Mouse (Mus musculus): ENCODE measurements around the gene Cic. TPM values are rescaled to one million over a fixed set of nuclear protein-coding genes. Genes with fewer than 3 reads are reported as not detected.

Cic gene
- total and polyA plus RNA-seq, 2 experiments from 2014 or later: 31.3 to 121 TPM

DNA sequence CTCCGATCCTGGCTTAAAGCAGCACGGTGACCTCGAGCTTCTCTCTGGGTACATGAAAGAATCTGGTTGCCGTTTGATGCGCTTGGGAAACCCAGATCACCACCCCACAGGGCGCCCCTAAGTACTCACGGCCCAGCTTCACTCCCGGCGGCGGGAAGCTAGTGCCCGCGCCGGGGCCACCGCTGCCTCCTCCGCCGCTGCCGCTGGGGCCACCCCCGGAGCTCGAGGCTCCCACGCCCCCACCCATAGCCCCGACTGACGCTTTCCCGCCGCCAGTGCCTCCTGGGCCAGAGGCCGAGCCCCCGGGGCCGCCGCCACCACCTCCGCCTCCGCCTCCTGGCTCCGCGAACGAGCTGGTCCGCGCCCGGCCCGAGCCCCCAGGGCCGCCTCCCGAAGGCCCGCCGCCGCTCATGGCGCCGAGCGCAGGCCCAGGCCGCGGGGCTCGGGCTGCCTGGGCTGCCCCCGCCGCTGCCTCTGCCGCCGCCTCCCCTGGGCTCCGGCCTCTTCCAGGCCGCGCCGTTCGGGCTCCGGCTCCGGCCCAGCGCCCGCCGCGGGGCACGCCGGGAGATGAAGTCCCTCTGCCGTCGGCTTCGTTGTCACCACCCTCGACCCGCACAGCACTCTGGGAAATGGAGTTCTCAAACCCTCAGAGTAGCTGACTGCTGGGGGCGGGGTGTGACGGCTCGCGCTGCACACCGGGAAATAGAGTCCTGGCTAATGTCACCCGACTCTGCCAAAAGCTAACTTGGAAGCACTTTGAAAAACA, 30.1 kb upstream of the Cic start, which contains the start of gene Gsk3a:
Gene Gsk3a, minus strand, starts transcription at position 603 of the 766 bp plus-strand sequence.
- ATAC-seq (peak; percentile 86), DNase-seq (peak; percentile 98)
- no peak for TF ChIP-seq CTCF (IDR thresholded peaks at IDR 0.05; ENCODE audit: low read depth)
- H3K4me2 ChIP-seq (ENCODE audit: low read depth): peak within 1 kb of the TSS; percentile 69
- peaks cover 28% of the 10 kb centered on the region for H3K36me3 ChIP-seq (ENCODE audit: insufficient read depth)
- peaks cover 11% of the 10 kb centered on the region for H3K4me1 ChIP-seq (ENCODE audit: insufficient read depth)
- 0% methylated on average over 62 of the region's 76 CpGs for WGBS
- H3K9me3 ChIP-seq (ENCODE audit: low read length): no peaks in the 10 kb centered on the region
- peak within 1 kb of the TSS; percentile 81 for H3K27ac ChIP-seq (ENCODE audit: low read depth, low read length)
- H3K9ac ChIP-seq: peak within 1 kb of the TSS; percentile 96
- H3K4me3 ChIP-seq (ENCODE audit: low read depth, low read length): peak within 1 kb of the TSS; percentile 76
- H3K27me3 ChIP-seq (ENCODE audit: insufficient read depth, low read length): no peaks in the 10 kb centered on the region

DNA sequence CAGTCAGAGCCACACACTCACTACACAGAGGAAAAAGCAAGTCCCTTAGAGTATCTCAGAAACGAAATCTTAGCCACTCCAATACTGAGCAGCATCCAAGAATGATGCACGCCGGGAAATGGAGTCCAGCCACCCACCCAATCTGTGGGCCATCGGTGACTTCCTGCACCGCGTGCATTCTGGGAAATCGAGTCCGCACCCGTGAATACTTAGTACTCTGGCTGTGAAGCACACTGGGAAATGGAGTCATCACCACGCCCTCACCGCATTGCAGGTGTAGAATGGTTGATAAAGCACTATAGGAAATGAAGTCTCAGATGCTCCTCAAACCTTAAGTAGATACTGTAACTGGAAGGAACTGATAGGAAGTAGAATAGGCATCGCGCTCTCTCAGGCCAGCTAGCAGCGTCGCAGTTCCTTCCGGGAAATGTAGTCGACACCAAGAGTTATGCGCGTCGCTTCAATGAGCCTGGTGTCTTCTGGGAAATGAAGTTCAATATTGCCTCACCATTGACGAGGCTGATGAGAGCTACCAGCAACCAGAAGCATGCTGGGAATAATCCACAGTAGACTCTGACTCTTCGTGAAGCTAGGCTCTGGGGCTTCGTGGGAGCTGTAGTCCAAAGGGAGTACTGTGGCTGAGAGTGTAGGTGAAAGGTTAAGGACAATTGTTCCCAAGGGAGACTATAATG, 29.3 kb upstream of the Cic start:
- no peak; the same call in 1 of the 2 replicates for TF ChIP-seq CTCF (IDR thresholded peaks at IDR 0.05; ENCODE audit: low read depth)
- WGBS: under 1% methylated on average over 23 of the region's 23 CpGs
- H3K36me3 ChIP-seq (ENCODE audit: insufficient read depth): peaks cover 21% of the 10 kb centered on the region
- H3K9ac ChIP-seq: peak overlapping the region; percentile 96
- ATAC-seq (peak; percentile 89), DNase-seq (peak; percentile 99)
- peak overlapping the region; percentile 69 for H3K4me2 ChIP-seq (ENCODE audit: low read depth)
- H3K27me3 ChIP-seq (ENCODE audit: insufficient read depth, low read length): no peaks in the 10 kb centered on the region
- H3K9me3 ChIP-seq (ENCODE audit: low read length): no peaks in the 10 kb centered on the region
- H3K27ac ChIP-seq (ENCODE audit: low read depth, low read length): peak overlapping the region; percentile 81
- peak overlapping the region; percentile 76 for H3K4me3 ChIP-seq (ENCODE audit: low read depth, low read length)
- peaks cover 11% of the 10 kb centered on the region for H3K4me1 ChIP-seq (ENCODE audit: insufficient read depth)

DNA sequence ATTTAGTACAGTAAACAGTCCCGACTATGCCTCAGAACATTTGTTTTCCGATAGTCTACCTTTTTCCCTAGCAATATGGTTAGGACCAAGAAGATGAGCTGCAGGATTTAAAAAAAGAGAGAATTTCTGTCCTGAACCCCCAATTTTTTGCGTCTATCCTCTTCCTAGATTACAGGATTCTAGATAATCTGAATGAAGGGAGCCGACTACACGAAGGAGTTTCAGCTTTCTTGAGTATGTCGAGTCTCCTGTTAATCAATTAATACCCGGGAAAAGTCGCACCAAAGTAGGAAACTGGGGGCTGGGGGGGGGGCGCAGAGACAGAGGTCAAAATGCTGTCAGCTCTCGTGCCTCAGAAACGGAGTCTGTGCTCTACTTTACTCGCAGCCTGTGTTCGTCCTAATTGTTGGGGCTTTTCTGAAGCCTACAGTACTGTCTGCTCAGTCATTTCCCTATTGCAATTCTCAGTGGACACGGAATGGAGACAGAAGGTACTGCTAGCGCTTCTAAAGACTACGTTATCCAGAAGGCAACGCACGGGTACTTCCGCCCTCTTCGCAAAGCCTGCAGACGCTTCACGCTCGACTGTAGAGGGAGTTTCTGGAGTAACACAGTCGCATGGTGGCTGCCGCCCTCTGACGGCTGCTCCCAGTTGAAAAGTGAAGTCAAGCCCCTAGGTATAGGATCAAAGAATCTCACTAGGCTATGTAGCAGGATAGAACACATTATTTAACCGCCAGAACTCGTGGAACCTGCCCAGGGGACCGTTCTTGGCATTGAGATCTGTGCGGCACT, 28.5 kb upstream of the Cic start:
- DNase-seq: peak; percentile 95
- H3K27ac ChIP-seq (ENCODE audit: low read depth, low read length): peak overlapping the region; percentile 81
- H3K36me3 ChIP-seq (ENCODE audit: insufficient read depth): peaks cover 14% of the 10 kb centered on the region
- H3K4me3 ChIP-seq (ENCODE audit: low read depth, low read length): peak overlapping the region; percentile 76
- ATAC-seq: peak; percentile 72
- H3K4me1 ChIP-seq (ENCODE audit: insufficient read depth): peaks cover 11% of the 10 kb centered on the region
- H3K27me3 ChIP-seq (ENCODE audit: insufficient read depth, low read length): no peaks in the 10 kb centered on the region
- no peaks in the 10 kb centered on the region for H3K9me3 ChIP-seq (ENCODE audit: low read length)
- peak; percentile 92 for TF ChIP-seq CTCF (IDR thresholded peaks at IDR 0.05; ENCODE audit: low read depth)
- H3K9ac ChIP-seq: peak overlapping the region; percentile 33
- WGBS: 3% methylated on average over 30 of the region's 30 CpGs
- peak overlapping the region; percentile 69 for H3K4me2 ChIP-seq (ENCODE audit: low read depth)

DNA sequence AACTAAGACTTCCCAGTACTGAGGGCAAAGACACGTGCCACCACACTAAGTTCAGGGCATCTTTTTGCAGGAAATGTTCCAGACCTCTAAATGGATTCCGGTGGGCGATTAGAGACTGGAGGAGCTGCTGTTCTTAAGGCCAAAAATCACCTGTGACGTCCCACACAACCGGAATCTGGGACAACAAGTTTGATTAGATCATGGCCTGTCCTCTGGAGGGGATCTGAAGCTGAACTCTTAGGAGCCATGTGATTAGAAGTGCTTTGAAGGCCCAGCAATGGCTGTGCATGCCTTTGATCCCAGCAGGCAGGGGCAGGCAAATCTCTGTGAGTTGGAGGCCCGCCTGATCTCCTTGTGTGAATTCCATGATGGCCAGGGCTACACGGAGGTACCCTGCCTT, 26.9 kb upstream of the Cic start:
- Histone ChIP-seq H3K27ac (ENCODE audit: low read depth, low read length) (peak overlapping the region; percentile 50; the same call in 1 of the 2 replicates), H3K4me1 (ENCODE audit: insufficient read depth) (peaks cover 12% of the 10 kb centered on the region), H3K4me2 (ENCODE audit: low read depth) (no peak overlapping the region), H3K9me3 (ENCODE audit: low read length) (no peaks in the 10 kb centered on the region), H3K9ac (0 out of 2 replicates have a peak overlapping the region, but pooled peaks have one; percentile 18), H3K27me3 (ENCODE audit: insufficient read depth, low read length) (no peaks in the 10 kb centered on the region), H3K36me3 (ENCODE audit: insufficient read depth) (peaks cover 11% of the 10 kb centered on the region; the same call in 1 of the 2 replicates), H3K4me3 (ENCODE audit: low read depth, low read length) (no peak overlapping the region)
- DNase-seq (no peak), ATAC-seq (no peak)
- 76% methylated on average over 7 of the region's 7 CpGs for WGBS
- TF ChIP-seq CTCF (IDR thresholded peaks at IDR 0.05; ENCODE audit: low read depth): no peak

DNA sequence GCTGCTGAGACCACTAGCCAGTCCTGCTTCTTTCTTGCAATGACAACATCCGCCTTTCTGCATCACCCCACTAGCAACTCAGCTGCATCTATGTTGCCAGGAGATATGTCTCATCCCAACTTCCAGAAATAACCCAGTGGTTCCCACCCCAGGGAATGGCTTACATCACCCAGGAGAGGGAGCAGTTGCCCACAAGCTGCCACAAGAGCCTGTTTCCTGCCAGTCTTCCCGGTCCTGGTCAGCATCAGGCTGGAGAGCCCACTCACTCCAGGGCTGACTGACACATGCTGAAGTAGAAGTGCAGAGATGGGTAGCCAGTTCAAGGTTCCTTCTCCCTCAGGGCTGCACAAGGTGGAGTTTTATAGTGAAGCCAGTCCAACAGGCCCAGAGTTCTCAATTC, 26.4 kb upstream of the Cic start:
- peak; percentile 84 for TF ChIP-seq CTCF (IDR thresholded peaks at IDR 0.05; ENCODE audit: low read depth)
- no peak for ATAC-seq
- no peaks in the 10 kb centered on the region for H3K9me3 ChIP-seq (ENCODE audit: low read length)
- H3K27me3 ChIP-seq (ENCODE audit: insufficient read depth, low read length): no peaks in the 10 kb centered on the region
- H3K36me3 ChIP-seq (ENCODE audit: insufficient read depth): peaks cover 11% of the 10 kb centered on the region; the same call in 1 of the 2 replicates
- 0 out of 2 replicates have a peak overlapping the region, but pooled peaks have one; percentile 18 for H3K9ac ChIP-seq
- DNase-seq: peak; percentile 81
- no peak overlapping the region for H3K4me3 ChIP-seq (ENCODE audit: low read depth, low read length)
- 31% methylated on average over 2 of the region's 2 CpGs for WGBS
- H3K27ac ChIP-seq (ENCODE audit: low read depth, low read length): peak overlapping the region; percentile 50; the same call in 1 of the 2 replicates
- H3K4me2 ChIP-seq (ENCODE audit: low read depth): no peak overlapping the region
- H3K4me1 ChIP-seq (ENCODE audit: insufficient read depth): peaks cover 14% of the 10 kb centered on the region

DNA sequence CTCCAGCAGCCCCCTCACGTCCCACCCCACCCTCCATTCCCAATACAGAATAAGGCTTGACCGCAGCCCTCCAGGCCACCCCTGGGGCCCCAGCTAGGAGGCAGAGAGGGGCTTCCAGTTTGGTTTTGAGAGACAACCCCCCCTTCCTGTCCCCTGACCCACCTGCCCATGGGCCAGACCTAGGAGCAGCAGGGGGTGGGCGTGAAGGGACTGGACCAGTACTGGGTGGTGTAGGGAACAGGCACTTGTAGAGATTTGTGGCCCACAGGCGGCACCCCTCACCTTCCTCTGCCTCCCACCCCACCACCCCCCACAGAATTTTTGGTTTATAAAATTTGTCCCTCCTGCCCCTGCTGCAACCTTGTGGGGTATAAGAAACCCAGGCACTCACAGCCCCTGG, 24.1 kb upstream of the Cic start:
- no peak for TF ChIP-seq CTCF (IDR thresholded peaks at IDR 0.05; ENCODE audit: low read depth)
- WGBS: 89% methylated on average over 4 of the region's 4 CpGs

More for the DNA sequence above, 24.1 kb upstream of the Cic start:
- no peak for DNase-seq
- no peak overlapping the region for H3K27ac ChIP-seq (ENCODE audit: low read depth, low read length)
- H3K4me1 ChIP-seq (ENCODE audit: insufficient read depth): peaks cover 23% of the 10 kb centered on the region
- H3K9ac ChIP-seq: no peak overlapping the region
- H3K27me3 ChIP-seq (ENCODE audit: insufficient read depth, low read length): no peaks in the 10 kb centered on the region
- H3K36me3 ChIP-seq (ENCODE audit: insufficient read depth): peaks cover 11% of the 10 kb centered on the region; the same call in 1 of the 2 replicates
- H3K4me2 ChIP-seq (ENCODE audit: low read depth): no peak overlapping the region
- no peaks in the 10 kb centered on the region for H3K9me3 ChIP-seq (ENCODE audit: low read length)
- no peak for ATAC-seq
- H3K4me3 ChIP-seq (ENCODE audit: low read depth, low read length): no peak overlapping the region
